Comparison of ENCODE assay signal across 10 mouse cellular contexts in the genomic region with DNA sequence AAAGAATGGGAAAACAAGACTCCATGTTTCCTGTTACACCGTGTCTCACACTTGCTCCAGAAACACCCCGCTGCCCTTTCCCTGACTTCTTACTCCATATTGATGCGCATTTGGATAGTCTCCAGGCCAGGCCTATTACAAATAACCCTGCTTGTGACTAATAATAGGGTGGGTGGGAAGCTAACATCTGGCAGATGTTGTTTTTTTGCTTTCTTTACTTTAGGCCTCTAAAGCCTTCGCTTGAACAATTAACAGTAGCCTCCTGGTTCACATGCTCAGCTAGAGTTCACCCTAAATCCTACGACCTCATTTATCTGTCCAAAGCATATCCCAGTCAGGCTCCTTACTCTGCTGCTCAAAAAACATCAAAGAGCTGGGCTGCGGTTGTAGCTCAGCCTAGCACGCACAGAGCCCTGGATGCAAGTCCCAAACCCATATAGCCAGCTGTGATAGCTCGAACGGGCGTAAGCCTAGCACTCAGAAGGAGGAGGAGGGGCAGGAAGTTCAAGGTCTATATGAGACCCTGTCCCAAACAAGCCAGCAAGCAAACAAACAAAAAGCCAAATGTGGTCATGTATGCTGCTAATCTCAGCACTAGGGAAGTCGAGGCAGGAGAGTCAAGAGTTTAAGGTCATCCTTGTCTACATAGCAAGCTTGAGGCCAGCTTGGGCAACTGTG. TPM values are rescaled to one million over a fixed set of nuclear protein-coding genes. Genes with fewer than 3 reads are reported as not detected.
DNase-seq lines count a peak whose midpoint lies in the region; ATAC-seq and TF ChIP-seq lines count a peak whose summit lies in the region.
"Had no signal": no experiment of that assay in that cellular context is flagged by ENCODE, and none has a peak within 500 bp of the region (broad histone marks: within the 10 kb centered on the region; RNA-seq: fewer than 3 reads in every experiment).

No protein-coding gene starts in this region.

- H3K27me3 ChIP-seq in liver, postnatal 0 days (ENCODE audit: insufficient read depth, low read length): peaks cover 13% of the 10 kb centered on the region; the same call in 1 of the 2 replicates
- H3K27me3 ChIP-seq in forebrain, embryonic 14.5 days (replicated peaks; ENCODE audit: control insufficient read depth, insufficient read depth, low read length): no peaks in the 10 kb centered on the region
- H3K27me3 ChIP-seq: Patski had no signal

- DNase-seq in heart, adult 11 months: peak; percentile 94
- no peak for DNase-seq in heart, postnatal 14 days
- DNase-seq in urinary bladder, postnatal 14 days (ENCODE audit: low spot score): peak; percentile 51
- no peak for DNase-seq in urinary bladder, postnatal 10 days (ENCODE audit: low spot score)
- no peak for DNase-seq in liver, postnatal 0 days
- no peak for DNase-seq in forebrain, embryonic 14.5 days (ENCODE audit: low spot score)

- no peak overlapping the region for H3K4me2 ChIP-seq in liver, postnatal 0 days (ENCODE audit: low read depth, low read length)
- H3K4me2 ChIP-seq in forebrain, embryonic 14.5 days (ENCODE audit: low read length): no peak overlapping the region
- H3K4me2 ChIP-seq: hindbrain, embryonic 14.5 days had no signal

- H3K27ac ChIP-seq in liver, postnatal 0 days (ENCODE audit: low read depth): peak overlapping the region; percentile 61
- no peak overlapping the region for H3K27ac ChIP-seq in forebrain, embryonic 14.5 days (ENCODE audit: low read depth, low read length)
- H3K27ac ChIP-seq: hindbrain, embryonic 14.5 days had no signal

- WGBS in liver, postnatal 0 days (ENCODE audit: insufficient replicate concordance): 40% methylated on average over 11 of the region's 11 CpGs
- WGBS in forebrain, embryonic 14.5 days: 76% methylated on average over 11 of the region's 11 CpGs

- H3K36me3 ChIP-seq in liver, postnatal 0 days (replicated peaks; ENCODE audit: insufficient read depth, low read length): no peaks in the 10 kb centered on the region
- H3K36me3 ChIP-seq in forebrain, embryonic 14.5 days (ENCODE audit: control insufficient read depth, insufficient read depth, low read length): no peaks in the 10 kb centered on the region

- no peaks in the 10 kb centered on the region for H3K9me3 ChIP-seq in liver, postnatal 0 days (ENCODE audit: low read length)
- no peaks in the 10 kb centered on the region for H3K9me3 ChIP-seq in forebrain, embryonic 14.5 days (replicated peaks; ENCODE audit: control insufficient read depth, low read length)

- no peak for TF ChIP-seq EP300 in liver, postnatal 0 days (IDR thresholded peaks at IDR 0.05; ENCODE audit: low read depth)

- no peak overlapping the region for H3K4me3 ChIP-seq in liver, postnatal 0 days (ENCODE audit: low read depth, low read length)
- no peak overlapping the region for H3K4me3 ChIP-seq in forebrain, embryonic 14.5 days (ENCODE audit: low read depth, low read length)

- intact Hi-C loops in heart, postnatal 14 days (cut with DNase I): no loop called here

- no peak for TF ChIP-seq CTCF in liver, postnatal 0 days (IDR thresholded peaks at IDR 0.05; ENCODE audit: low read depth)

- no peak overlapping the region for H3K9ac ChIP-seq in liver, postnatal 0 days (replicated peaks)
- H3K9ac ChIP-seq in forebrain, embryonic 14.5 days (ENCODE audit: low read length): no peak overlapping the region
- H3K9ac ChIP-seq: hindbrain, embryonic 14.5 days had no signal

- peaks cover 5% of the 10 kb centered on the region; the same call in 1 of the 2 replicates for H3K4me1 ChIP-seq in liver, postnatal 0 days (ENCODE audit: insufficient read depth)
- no peaks in the 10 kb centered on the region for H3K4me1 ChIP-seq in forebrain, embryonic 14.5 days (ENCODE audit: control insufficient read depth, insufficient read depth, low read length)

- peak; percentile 45; the same call in 1 of the 2 replicates for ATAC-seq in liver, postnatal 0 days
- no peak for ATAC-seq in megakaryocyte progenitor cell, adult 5-6 weeks (replicated peaks; ENCODE audit: poor library complexity)
- no peak for ATAC-seq in erythroblast, adult 5-6 weeks (replicated peaks; ENCODE audit: low FRiP score, poor library complexity, severe bottlenecking)
- ATAC-seq in forebrain, embryonic 14.5 days: no peak
- ATAC-seq: Patski had no signal

RNA-seq across cellular contexts. Expression of gene Psma6, which starts 3.9 kb away (rescaled TPM):
- 100 to 1,000 TPM; 160 to 168 TPM for total RNA-seq in heart, postnatal 14 days (2021)
- 177 and 184 TPM in 2 replicates for polyA plus RNA-seq in liver, postnatal 0 days (2015; fragmentation: Nextera tagmentation; extraction: Ambion mirVana)
- 372 and 397 TPM in 2 replicates for total RNA-seq in megakaryocyte progenitor cell, adult 5-6 weeks (2015)
- 362 TPM in 2 replicates for total RNA-seq in megakaryocyte progenitor cell, adult 5-6 weeks (2017)
- total RNA-seq in erythroblast, adult 5-6 weeks (2015; ENCODE audit: low replicate concordance): 66.3 and 98.4 TPM in 2 replicates
- total RNA-seq in erythroblast, adult 5-6 weeks (2017; ENCODE audit: low replicate concordance): 99.5 and 111 TPM in 2 replicates
- 482 and 544 TPM in 2 replicates for polyA plus RNA-seq in forebrain, embryonic 14.5 days (2014; fragmentation: Nextera tagmentation; extraction: Ambion mirVana)

Comparison
In these comparisons a context has a peak if more than half of its experiments do, and no peak if none do; other contexts are left out.
1. DNase-seq: peak in heart, adult 11 months (single experiment) and urinary bladder, postnatal 14 days (single experiment); none in heart, postnatal 14 days (0 of 2), urinary bladder, postnatal 10 days (single experiment), liver, postnatal 0 days (single experiment) and forebrain, embryonic 14.5 days (single experiment).